Mouse (Mus musculus) left cerebral cortex, adult 2 months (tissue): ENCODE measurements at regions not wholly inside any gene's neighbourhood (a gene's known extent, or its start where the extent isn't known, plus 50 kb on each side); places are given as distances from the start of the nearest gene placed in this dataset.

Experiments used
- DNase-seq, 2 experiments: peaks; one replicate each; pipeline ENCODE4 v3.0.0; 2021 to 2022; ENCODE audit warnings: low spot score in 2 of 2, mixed read lengths in 1 of 2; ENCODE audit errors: extremely low spot score in 1 of 2
- H3K27ac ChIP-seq: fragments of 200-600 bp; 2 replicates; pipeline ENCODE4 v1.8.1; 2022
- H3K4me3 ChIP-seq: fragments of 200-600 bp; 2 replicates; pipeline ENCODE4 v1.8.1; 2022
- CTCF ChIP-seq: fragments of 200-600 bp; IDR thresholded peaks from 2 replicates; pipeline ENCODE4 v1.8.1; 2022; ENCODE audit warnings: antibody characterized with exemption, mild to moderate bottlenecking, moderate library complexity
- intact Hi-C: fragments of 180-260 bp; cut with DNase I; formaldehyde crosslinking; loops from one replicate; pipeline ENCODE4 v1.15.1; 2025

DNA sequence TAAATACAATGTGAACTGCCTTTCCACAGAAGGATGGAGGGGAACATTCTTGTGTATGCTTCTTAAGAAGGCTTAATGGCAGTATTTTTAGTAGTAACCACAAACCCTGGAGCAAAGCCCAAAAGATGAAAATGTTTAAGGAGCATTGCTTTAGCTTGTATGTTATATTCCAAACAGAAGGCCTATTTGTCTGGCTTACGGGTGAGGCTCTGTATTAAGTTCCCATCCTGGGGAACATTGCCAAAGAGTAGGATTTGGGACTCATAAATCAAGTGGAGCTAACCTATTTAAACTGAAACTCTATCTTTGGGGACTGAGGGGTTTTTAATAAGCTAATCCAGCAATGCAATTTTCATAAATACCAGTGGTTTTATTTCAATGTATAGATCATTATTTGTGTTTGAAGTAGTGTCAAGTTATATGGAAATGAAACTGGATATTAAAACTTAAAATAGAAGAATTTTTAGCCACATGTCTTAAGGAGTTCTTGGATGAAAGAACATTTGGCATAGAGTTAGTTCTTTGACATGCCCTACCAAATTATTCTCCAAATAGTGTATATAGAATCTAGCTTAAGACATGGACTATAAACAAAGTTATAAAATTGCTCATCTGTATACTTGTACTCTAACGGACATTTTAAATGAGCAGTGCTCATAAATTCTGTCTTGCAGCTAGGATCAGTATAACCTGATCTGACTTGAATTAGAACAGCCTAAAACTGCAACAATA lies 401.7 kb upstream of the Actbl2 start:
- intact Hi-C loops: no loop called here
- TF ChIP-seq CTCF: no peak

GRCm38 (mm10) chr13:110854213-110854612 lies 400.6 kb upstream of the Actbl2 start:
- DNase-seq: no peak
- intact Hi-C loops: no loop called here
- no peak for TF ChIP-seq CTCF
- Histone ChIP-seq H3K4me3 (no peak overlapping the region), H3K27ac (no peak overlapping the region)

More for the DNA sequence above, 401.7 kb upstream of the Actbl2 start:
- DNase-seq: no peak
- Histone ChIP-seq H3K4me3 (no peak overlapping the region), H3K27ac (no peak overlapping the region)

DNA sequence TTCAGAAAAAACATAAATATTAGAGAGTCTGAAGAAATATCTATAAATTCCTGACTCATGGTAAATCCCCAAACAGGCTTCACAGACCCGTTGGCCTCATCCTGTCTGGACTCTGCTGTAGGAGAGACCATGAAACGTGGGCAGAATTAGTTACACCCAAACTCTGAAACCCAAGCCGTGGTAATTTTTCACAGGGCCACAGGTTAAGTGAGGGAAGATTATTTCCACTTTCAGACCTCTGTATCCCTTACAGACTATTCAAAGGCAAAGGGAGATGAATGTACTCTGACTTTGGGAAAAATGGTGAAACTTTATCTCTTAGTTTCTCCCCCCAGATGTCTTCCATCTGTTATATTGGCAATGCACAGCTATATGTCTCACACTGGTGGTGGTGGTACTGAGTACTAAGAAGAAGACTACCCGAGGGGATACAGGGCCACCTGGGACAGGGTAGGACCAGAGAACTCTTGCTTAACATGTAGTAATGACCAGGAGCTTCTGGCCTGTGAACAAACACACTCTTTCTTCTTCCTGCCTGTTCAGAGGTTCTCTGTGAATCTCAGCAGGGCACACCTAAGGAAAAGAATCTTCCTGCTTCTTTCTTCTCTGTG lies 388.8 kb upstream of the Actbl2 start:
- DNase-seq: no peak
- H3K27ac ChIP-seq: no peak overlapping the region
- no peak overlapping the region for H3K4me3 ChIP-seq
- no peak for TF ChIP-seq CTCF
- intact Hi-C loops: loop anchor here (1.0 kb wide), 1 partner anchor 474 kb away; no protein-coding TSS in a partner anchor

GRCm38 (mm10) chr13:110866713-110867112 lies 388.1 kb upstream of the Actbl2 start:
- TF ChIP-seq CTCF: peak; percentile 36
- DNase-seq: no peak
- intact Hi-C loops: loop anchor here (1.0 kb wide), 1 partner anchor 474 kb away; no protein-coding TSS in a partner anchor
- Histone ChIP-seq H3K4me3 (no peak overlapping the region), H3K27ac (no peak overlapping the region)

- TF ChIP-seq CTCF: no peak
- intact Hi-C loops: loop anchor here (10.0 kb wide), 1 partner anchor 544 kb away; no protein-coding TSS in a partner anchor
- H3K27ac ChIP-seq: no peak overlapping the region
- no peak overlapping the region for H3K4me3 ChIP-seq
- DNase-seq: no peak
Measured at GRCm38 (mm10) chr13:110871125-110871775, 383.6 kb upstream of the Actbl2 start.

DNA sequence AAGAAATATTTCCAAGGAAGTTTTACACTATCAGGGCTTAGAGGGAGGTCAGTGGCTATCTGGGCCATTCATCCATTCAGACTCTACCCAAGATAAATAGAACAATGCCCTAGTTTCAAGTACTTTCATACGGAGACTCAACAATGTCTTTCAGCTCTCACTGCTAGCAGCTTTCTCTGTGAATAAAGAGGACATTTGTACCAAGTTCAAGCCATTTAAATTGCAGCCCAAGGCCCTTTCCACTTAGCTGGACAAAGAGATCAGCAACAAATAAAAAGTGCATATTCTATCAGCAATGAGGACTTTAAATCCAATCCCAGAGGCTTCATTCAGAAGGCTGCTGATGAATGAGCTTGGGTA lies 383.1 kb upstream of the Actbl2 start:
- intact Hi-C loops: loop anchor here (10.0 kb wide), 1 partner anchor 543 kb away; no protein-coding TSS in a partner anchor
- Histone ChIP-seq H3K4me3 (no peak overlapping the region), H3K27ac (no peak overlapping the region)
- DNase-seq: no peak
- no peak for TF ChIP-seq CTCF

DNA sequence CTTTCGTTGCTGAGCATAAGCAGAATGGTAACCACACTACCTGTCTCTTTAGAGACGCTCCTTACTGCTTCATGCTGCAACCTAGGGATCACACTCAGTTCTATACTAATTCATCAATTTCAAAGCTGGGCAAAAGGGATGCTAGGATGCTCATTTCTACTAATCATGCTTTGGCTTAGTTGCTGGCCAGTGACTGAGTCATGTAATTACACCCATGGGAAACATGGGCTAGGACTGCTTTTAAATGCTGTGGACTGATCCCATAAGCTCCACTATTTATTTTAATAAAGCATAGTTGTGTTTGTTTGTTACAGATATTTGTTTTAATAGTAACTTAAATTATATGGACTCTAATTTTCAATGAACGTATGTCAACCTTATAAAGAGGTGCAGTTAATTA lies 373.2 kb upstream of the Actbl2 start:
- Histone ChIP-seq H3K4me3 (no peak overlapping the region), H3K27ac (peak overlapping the region; percentile 62)
- intact Hi-C loops: loop anchor here (5.0 kb wide), 2 partner anchors 86 to 339 kb away; no protein-coding TSS in a partner anchor
- TF ChIP-seq CTCF: no peak
- no peak for DNase-seq

GRCm38 (mm10) chr13:110882173-110882572 lies 372.6 kb upstream of the Actbl2 start:
- peak; percentile 14 to 15 for DNase-seq
- TF ChIP-seq CTCF: no peak
- intact Hi-C loops: loop anchor here (1.0 to 5.0 kb wide), 4 partner anchors 85 to 429 kb away; no protein-coding TSS in a partner anchor
- Histone ChIP-seq H3K4me3 (no peak overlapping the region), H3K27ac (peak overlapping the region; percentile 65)

- no peak for TF ChIP-seq CTCF
- peak; percentile 33 to 46 for DNase-seq
- intact Hi-C loops: loop anchor here (1.0 to 5.0 kb wide), 4 partner anchors 85 to 428 kb away; no protein-coding TSS in a partner anchor
- Histone ChIP-seq H3K27ac (peak overlapping the region; percentile 65), H3K4me3 (no peak overlapping the region)
Measured at GRCm38 (mm10) chr13:110882661-110883172, 372.1 kb upstream of the Actbl2 start.

DNA sequence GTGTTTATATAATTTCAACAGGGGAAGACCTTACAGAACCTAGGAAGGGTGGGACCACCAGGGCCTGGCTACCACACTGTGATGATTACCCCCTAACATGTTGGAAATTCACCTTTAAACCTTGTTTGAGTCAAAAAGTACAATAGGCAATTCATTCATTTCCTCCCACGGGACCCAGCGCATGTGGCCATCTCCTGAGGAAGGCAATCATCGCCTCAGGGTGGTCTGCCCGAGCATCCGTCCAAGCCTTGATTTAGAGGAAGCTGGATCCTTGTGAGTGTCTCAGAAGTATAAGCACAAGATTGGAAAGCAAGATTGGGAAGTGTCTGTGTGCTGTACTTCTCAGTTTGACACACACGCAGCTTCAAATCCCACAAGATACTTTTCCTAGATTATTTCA lies 360.9 kb upstream of the Actbl2 start:
- Histone ChIP-seq H3K4me3 (no peak overlapping the region), H3K27ac (no peak overlapping the region)
- no peak for TF ChIP-seq CTCF
- DNase-seq: no peak
- intact Hi-C loops: no loop called here

DNA sequence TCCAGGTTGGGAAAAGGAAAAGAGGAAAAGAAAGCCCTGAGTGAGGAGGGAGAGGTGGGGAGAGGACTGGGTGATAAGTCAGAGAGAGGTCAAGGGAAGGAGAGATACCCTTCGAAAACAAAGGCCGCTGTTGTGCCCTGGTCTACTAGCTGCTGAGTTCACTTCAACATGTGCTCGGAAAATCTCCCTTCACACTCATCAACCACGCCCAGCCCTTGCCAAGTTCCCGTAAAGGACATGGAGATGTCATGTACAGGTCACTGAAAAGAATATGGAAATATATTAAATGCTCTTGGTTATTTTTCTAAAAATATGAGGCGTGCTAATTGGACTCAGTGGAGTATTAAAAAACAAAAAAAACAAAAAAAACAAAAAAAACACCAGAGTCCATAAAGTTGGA lies 359.5 kb upstream of the Actbl2 start:
- intact Hi-C loops: no loop called here
- H3K27ac ChIP-seq: no peak overlapping the region
- TF ChIP-seq CTCF: no peak
- H3K4me3 ChIP-seq: no peak overlapping the region
- DNase-seq: no peak

GRCm38 (mm10) chr13:110895900-110896299 lies 358.9 kb upstream of the Actbl2 start:
- TF ChIP-seq CTCF: no peak
- no peak overlapping the region for H3K27ac ChIP-seq
- H3K4me3 ChIP-seq: no peak overlapping the region
- DNase-seq: no peak
- intact Hi-C loops: no loop called here
